Mouse (Mus musculus): ENCODE data around the gene Zfp518b. TPM values are rescaled to one million over a fixed set of nuclear protein-coding genes. Genes with fewer than 3 reads are reported as not detected.

Zfp518b gene
- total and polyA plus RNA-seq, 3 experiments: not detected

- DNase-seq (ENCODE audit: low read depth, low spot score): no peak
- H3K9ac ChIP-seq (ENCODE audit: control insufficient read depth, low read depth, low read length, poor library complexity, severe bottlenecking): no peak overlapping the region
- H3K27ac ChIP-seq (ENCODE audit: control insufficient read depth, low read depth, low read length): no peak overlapping the region
- no peaks in the 10 kb centered on the region for H3K27me3 ChIP-seq (ENCODE audit: control insufficient read depth in 1 of 2, insufficient read depth in 2 of 2, low read length in 2 of 2)
- H3K4me1 ChIP-seq (ENCODE audit: control insufficient read depth in 1 of 2, insufficient read depth in 2 of 2, low read length in 2 of 2): no peaks in the 10 kb centered on the region
- no peak for TF ChIP-seq UBTF (IDR thresholded peaks at IDR 0.05; ENCODE audit: borderline replicate concordance, insufficient read depth, low read depth, low read length)
- no peak for TF ChIP-seq GATA1 (IDR thresholded peaks at IDR 0.05; ENCODE audit: low read depth, low read length)
- no peak for TF ChIP-seq ETS1 (IDR thresholded peaks at IDR 0.05; ENCODE audit: low read depth, low read length)
- no peak for TF ChIP-seq NELFE (IDR thresholded peaks at IDR 0.05; ENCODE audit: low read depth, low read length)
- TF ChIP-seq BHLHE40 (IDR thresholded peaks at IDR 0.05; ENCODE audit: borderline replicate concordance, low read depth, low read length): no peak
- no peak for TF ChIP-seq JUND (IDR thresholded peaks at IDR 0.05; ENCODE audit: low read depth, low read length)
- TF ChIP-seq MAZ (IDR thresholded peaks at IDR 0.05; ENCODE audit: low read depth, low read length): no peak
- no peak for TF ChIP-seq CHD2 (IDR thresholded peaks at IDR 0.05; ENCODE audit: low read length)
- TF ChIP-seq USF1 (IDR thresholded peaks at IDR 0.05; ENCODE audit: low read depth, low read length): no peak
- TF ChIP-seq TCF12 (IDR thresholded peaks at IDR 0.05; ENCODE audit: low read depth, low read length): no peak
- no peaks in the 10 kb centered on the region for H3K79me2 ChIP-seq (ENCODE audit: control insufficient read depth, insufficient read depth, low read length, poor library complexity)
- H3K9me3 ChIP-seq (replicated peaks; ENCODE audit: insufficient read depth, low read length): no peaks in the 10 kb centered on the region
- H3K36me3 ChIP-seq (ENCODE audit: control insufficient read depth in 1 of 2, insufficient read depth in 2 of 2, low read length in 2 of 2): no peaks in the 10 kb centered on the region
- no peak overlapping the region for H3K4me3 ChIP-seq (ENCODE audit: control insufficient read depth in 1 of 2, insufficient read depth in 1 of 2, low read depth in 2 of 2, low read length in 2 of 2)
These were observed 28.4 kb downstream of the Zfp518b start for GRCm38 (mm10) chr5:38656204-38656603.

GRCm38 (mm10) chr5:38655421-38655928 lies 29.2 kb downstream of the Zfp518b start:
- Histone ChIP-seq H3K9me3 (replicated peaks; ENCODE audit: insufficient read depth, low read length) (no peaks in the 10 kb centered on the region), H3K4me3 (ENCODE audit: control insufficient read depth in 1 of 2, insufficient read depth in 1 of 2, low read depth in 2 of 2, low read length in 2 of 2) (no peak overlapping the region), H3K27ac (ENCODE audit: control insufficient read depth, low read depth, low read length) (no peak overlapping the region), H3K27me3 (ENCODE audit: control insufficient read depth in 1 of 2, insufficient read depth in 2 of 2, low read length in 2 of 2) (no peaks in the 10 kb centered on the region), H3K79me2 (ENCODE audit: control insufficient read depth, insufficient read depth, low read length, poor library complexity) (no peaks in the 10 kb centered on the region), H3K4me1 (ENCODE audit: control insufficient read depth in 1 of 2, insufficient read depth in 2 of 2, low read length in 2 of 2) (no peaks in the 10 kb centered on the region), H3K36me3 (ENCODE audit: control insufficient read depth in 1 of 2, insufficient read depth in 2 of 2, low read length in 2 of 2) (no peaks in the 10 kb centered on the region), H3K9ac (ENCODE audit: control insufficient read depth, low read depth, low read length, poor library complexity, severe bottlenecking) (no peak overlapping the region)
- no peak for DNase-seq (ENCODE audit: low read depth, low spot score)
- TF ChIP-seq E2F4 (IDR thresholded peaks at IDR 0.05; ENCODE audit: borderline replicate concordance, low read depth, low read length): no peak
- no peak for TF ChIP-seq POLR2A (IDR thresholded peaks at IDR 0.05; ENCODE audit: control insufficient read depth in 1 of 2, insufficient read depth in 1 of 2, low read depth in 1 of 2, low read length in 2 of 2, poor library complexity in 1 of 2)
- no peak for TF ChIP-seq USF1 (IDR thresholded peaks at IDR 0.05; ENCODE audit: low read depth, low read length)
- no peak for TF ChIP-seq ZNF384 (IDR thresholded peaks at IDR 0.05; ENCODE audit: low read depth, low read length)
- no peak for TF ChIP-seq BHLHE40 (IDR thresholded peaks at IDR 0.05; ENCODE audit: borderline replicate concordance, low read depth, low read length)
- TF ChIP-seq MEF2A (IDR thresholded peaks at IDR 0.05; ENCODE audit: extremely low read depth, insufficient replicate concordance, low read depth, low read length, poor library complexity, severe bottlenecking): no peak
- no peak for TF ChIP-seq CTCF (IDR thresholded peaks at IDR 0.05 in 2 of 3, conservative IDR thresholded peaks at IDR 0.05 in 1 of 3; ENCODE audit: control insufficient read depth in 1 of 3, insufficient read depth in 1 of 3, low read depth in 2 of 3, low read length in 3 of 3, poor library complexity in 1 of 3, severe bottlenecking in 1 of 3)
- no peak for TF ChIP-seq RCOR1 (IDR thresholded peaks at IDR 0.05; ENCODE audit: low read depth, low read length)
- TF ChIP-seq MXI1 (IDR thresholded peaks at IDR 0.05; ENCODE audit: low read depth, low read length): no peak
- no peak for TF ChIP-seq RAD21 (IDR thresholded peaks at IDR 0.05; ENCODE audit: low read depth, low read length)
- no peak for TF ChIP-seq POLR2AphosphoS2 (IDR thresholded peaks at IDR 0.05; ENCODE audit: low read length)
- no peak for TF ChIP-seq CHD1 (IDR thresholded peaks at IDR 0.05; ENCODE audit: low read depth, low read length)
- TF ChIP-seq MYC (IDR thresholded peaks at IDR 0.05; ENCODE audit: low read depth, low read length): no peak
- TF ChIP-seq EP300 (IDR thresholded peaks at IDR 0.05; ENCODE audit: low read depth in 1 of 2, low read length in 2 of 2): no peak
- TF ChIP-seq TCF12 (IDR thresholded peaks at IDR 0.05; ENCODE audit: low read depth, low read length): no peak
- TF ChIP-seq MAX (IDR thresholded peaks at IDR 0.05; ENCODE audit: low read length): no peak
- no peak for TF ChIP-seq KAT2A (conservative IDR thresholded peaks at IDR 0.05; ENCODE audit: low read depth, low read length)
- no peak for TF ChIP-seq MAZ (IDR thresholded peaks at IDR 0.05; ENCODE audit: low read depth, low read length)
- no peak for TF ChIP-seq TBP (IDR thresholded peaks at IDR 0.05; ENCODE audit: low read depth, low read length)
- no peak for TF ChIP-seq TAL1 (IDR thresholded peaks at IDR 0.05; ENCODE audit: low read length)
